Mouse (Mus musculus): Measurements from ENCODE around the gene Helt. TPM values are rescaled to one million over a fixed set of nuclear protein-coding genes. Genes with fewer than 3 reads are reported as not detected.

Gene Helt
- total RNA-seq, 2 experiments from 2014 or later = 0.23 TPM; not detected in 1

Other genes starting within 250 kb of the Helt start
- gene Cfap97, start 142.9 kb downstream of the Helt start, total RNA-seq (2021) = 10 to 100 TPM; 24.4 to 26.8 TPM
- gene Snx25, start 142.5 kb downstream of the Helt start, total RNA-seq (2021) = 10 to 100 TPM; 19.2 to 20.6 TPM
- 100 to 1,000 TPM; 273 to 285 TPM for gene Slc25a4, start 83.4 kb downstream of the Helt start, total RNA-seq (2021)
- 100 to 1,000 TPM; 217 to 313 TPM for gene Acsl1, start 176.4 kb upstream of the Helt start, total RNA-seq (2021)

Data from adrenal gland, postnatal 4 days (tissue).